Mouse (Mus musculus) neural tube, embryonic 15.5 days (tissue): ENCODE measurements around the gene D2hgdh. TPM values are rescaled to one million over a fixed set of nuclear protein-coding genes. Genes with fewer than 3 reads are reported as not detected.
"Not testable (repeated sequence)": the region's sequence is repeated elsewhere in the genome, so short reads cannot be mapped to it uniquely, and the experiment has no call there.

Experiments used
- ATAC-seq: fragments of 200-750 bp; cut with Nextera tagmentation; 2 replicates; pipeline ENCODE4 v1.8.0; 2017; ENCODE audit warnings: mild to moderate bottlenecking, moderate TSS enrichment, moderate library complexity; ENCODE audit not compliant: low FRiP score
- H3K27ac ChIP-seq: fragments of 300-500 bp; sonication (generic); replicated peaks from 2 replicates; pipeline ENCODE4 v1.5.1; 2015; ENCODE audit warnings: mild to moderate bottlenecking, inconsistent platforms
- H3K27me3 ChIP-seq: fragments of 300-500 bp; sonication (generic); replicated peaks from 2 replicates; pipeline ENCODE4 v1.6.1; 2015; ENCODE audit warnings: inconsistent platforms
- H3K36me3 ChIP-seq: fragments of 300-500 bp; sonication (generic); 2 replicates; pipeline ENCODE4 v1.6.1; 2015; ENCODE audit warnings: inconsistent platforms
- H3K4me1 ChIP-seq: fragments of 300-500 bp; sonication (generic); 2 replicates; pipeline ENCODE4 v1.6.1; 2015; ENCODE audit warnings: inconsistent platforms
- H3K4me2 ChIP-seq: fragments of 300-500 bp; sonication (generic); 2 replicates; pipeline ENCODE4 v1.6.1; 2015; ENCODE audit warnings: inconsistent platforms, mild to moderate bottlenecking, moderate library complexity
- H3K4me3 ChIP-seq: fragments of 300-500 bp; sonication (generic); replicated peaks from 2 replicates; pipeline ENCODE4 v1.5.1; 2015; ENCODE audit warnings: mild to moderate bottlenecking, inconsistent platforms
- H3K9ac ChIP-seq: fragments of 300-500 bp; sonication (generic); replicated peaks from 2 replicates; pipeline ENCODE4 v1.6.1; 2015; ENCODE audit warnings: mild to moderate bottlenecking, inconsistent platforms
- H3K9me3 ChIP-seq: fragments of 300-500 bp; sonication (generic); replicated peaks from 2 replicates; pipeline ENCODE4 v1.6.1; 2016; ENCODE audit warnings: inconsistent platforms
- WGBS: fragments of 180-500 bp; shearing (Covaris S2); methylation state at CpG from one replicate; pipeline ENCODE4 v1.1.7; 2015; ENCODE audit warnings: mixed read lengths; 5-methylcytosine and 5-hydroxymethylcytosine counted together
- polyA plus RNA-seq: library from polyadenylated mRNA; unstranded; fragments of >200 nt; fragmentation: Nextera tagmentation; extraction: Ambion mirVana; gene quantifications from 2 replicates; pipeline ENCODE4 v1.2.1, GENCODE M21; 2015

D2hgdh gene
- polyA plus RNA-seq, 1 experiment from 2014 or later = 16.0 TPM

DNA sequence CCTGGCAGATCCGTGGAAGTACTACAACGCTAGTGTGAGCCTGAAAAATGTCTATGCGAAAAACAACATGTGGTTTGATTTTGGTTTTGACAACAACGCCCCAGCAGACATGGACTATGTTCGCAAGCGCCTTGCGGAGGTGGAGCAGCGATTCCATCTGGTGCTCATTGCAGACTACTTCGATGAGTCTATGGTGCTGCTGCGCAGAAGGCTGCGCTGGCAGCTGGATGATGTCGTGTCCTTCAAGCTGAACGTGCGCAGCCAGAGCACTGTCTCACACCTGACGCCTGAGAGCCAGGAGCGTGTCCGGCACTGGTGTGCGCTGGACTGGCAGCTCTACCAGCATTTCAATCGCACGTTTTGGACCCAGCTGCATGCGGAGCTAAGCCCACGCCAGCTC is 49.7 kb downstream of the D2hgdh start:
- H3K4me1 ChIP-seq, H3K36me3 ChIP-seq, H3K27ac ChIP-seq, H3K4me3 ChIP-seq, ATAC-seq, H3K27me3 ChIP-seq, H3K9ac ChIP-seq, H3K9me3 ChIP-seq, H3K4me2 ChIP-seq: not testable (repeated sequence)
- WGBS = 95% methylated on average over 14 of the region's 22 CpGs

DNA sequence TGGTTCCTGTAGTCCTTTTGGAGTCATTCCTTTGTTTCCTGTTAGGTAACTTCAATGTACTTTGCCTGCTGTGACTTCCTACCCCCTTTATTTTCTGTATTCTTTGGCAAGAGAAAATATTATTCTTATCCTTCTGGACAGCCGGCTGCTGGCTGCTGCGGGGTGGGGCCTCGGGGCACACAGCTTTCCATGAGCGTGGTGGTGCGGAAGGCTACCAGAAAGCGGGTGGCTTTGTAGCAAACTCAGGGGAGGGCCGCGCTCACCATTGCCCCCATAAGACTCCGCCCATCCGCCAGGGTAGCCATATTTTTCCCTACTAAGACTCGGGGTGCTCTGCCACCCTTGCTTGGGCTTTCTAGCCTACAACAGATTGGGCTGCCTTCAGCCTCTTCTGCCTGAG is 57.1 kb downstream of the D2hgdh start:
- not testable (repeated sequence) for H3K4me1 ChIP-seq, H3K9ac ChIP-seq, H3K27me3 ChIP-seq, H3K36me3 ChIP-seq, H3K4me3 ChIP-seq, H3K27ac ChIP-seq, H3K4me2 ChIP-seq, H3K9me3 ChIP-seq, ATAC-seq
- WGBS = no CpG with 5 or more reads among the region's 11 CpGs

DNA sequence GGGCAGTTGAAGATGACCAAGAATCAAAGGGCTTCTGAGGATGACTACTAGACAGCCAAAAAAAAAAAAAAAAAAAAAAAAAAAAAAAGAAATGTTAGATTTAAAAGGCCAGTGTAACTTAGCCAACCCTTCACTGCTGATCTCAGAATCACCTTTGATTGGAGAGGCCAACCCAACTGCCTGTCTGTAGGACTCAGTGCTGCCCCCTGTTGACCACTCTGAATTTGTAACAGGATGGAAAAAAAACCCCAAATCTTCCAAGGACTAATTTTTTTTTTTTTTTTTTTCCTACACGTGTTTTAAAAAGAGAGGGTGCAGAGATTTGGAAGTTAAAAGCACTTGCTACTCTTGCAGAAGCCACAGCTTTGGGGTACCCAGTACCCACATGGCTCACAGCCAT is 66.2 kb downstream of the D2hgdh start:
- not testable (repeated sequence) for H3K27me3 ChIP-seq, H3K9me3 ChIP-seq, H3K27ac ChIP-seq, ATAC-seq, H3K9ac ChIP-seq, H3K36me3 ChIP-seq, H3K4me3 ChIP-seq, H3K4me2 ChIP-seq, H3K4me1 ChIP-seq
- WGBS = 69% methylated on average over 1 of the region's 1 CpGs

DNA sequence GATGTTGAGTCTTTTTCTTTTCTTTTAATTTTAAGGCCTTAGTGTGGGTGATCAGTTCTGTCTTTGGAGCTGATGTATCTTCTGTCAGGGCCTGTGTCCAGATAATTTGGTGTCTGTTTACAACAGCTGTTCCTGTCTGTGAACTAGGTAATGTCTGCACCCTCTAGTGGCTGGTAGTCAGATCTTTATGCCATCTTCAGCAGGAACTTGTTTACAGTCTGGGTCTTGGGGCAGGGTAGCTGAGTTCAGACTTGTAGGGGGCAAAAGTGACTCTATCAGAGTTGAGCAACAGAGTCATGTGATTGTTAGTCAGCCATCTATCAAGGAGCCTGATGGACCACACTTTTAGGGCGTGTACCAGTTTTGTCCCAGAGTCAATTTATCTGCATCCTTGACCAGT is 72.7 kb downstream of the D2hgdh start:
- not testable (repeated sequence) for H3K9ac ChIP-seq, H3K4me2 ChIP-seq, H3K9me3 ChIP-seq, H3K27ac ChIP-seq, ATAC-seq, H3K27me3 ChIP-seq, H3K36me3 ChIP-seq, H3K4me3 ChIP-seq, H3K4me1 ChIP-seq
- WGBS = no CpG with 5 or more reads among the region's 1 CpGs

DNA sequence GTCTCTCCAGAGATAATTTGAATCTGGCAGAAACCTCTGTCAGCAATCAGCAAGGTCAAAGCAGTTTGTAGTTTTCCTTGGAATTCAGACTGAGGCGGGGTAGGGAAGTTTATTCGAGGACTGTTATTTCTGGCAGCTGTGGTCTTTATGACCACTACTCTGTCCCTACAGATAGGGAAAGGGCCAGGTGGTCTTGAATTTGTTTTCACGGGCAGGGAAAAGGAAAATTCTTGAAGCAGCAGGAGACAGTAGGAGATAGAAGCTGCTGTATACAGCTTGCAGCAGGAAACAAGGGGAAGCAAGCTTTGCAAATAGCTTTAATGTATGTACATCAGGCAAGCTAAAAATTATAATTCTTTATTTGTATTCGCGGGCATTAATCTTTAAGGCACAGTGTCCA is 76.6 kb downstream of the D2hgdh start:
- not testable (repeated sequence) for H3K4me2 ChIP-seq, H3K4me3 ChIP-seq, H3K4me1 ChIP-seq, ATAC-seq, H3K27me3 ChIP-seq, H3K27ac ChIP-seq, H3K36me3 ChIP-seq, H3K9me3 ChIP-seq, H3K9ac ChIP-seq
- WGBS = 75% methylated on average over 4 of the region's 5 CpGs

Other genes starting within 250 kb of the D2hgdh start
- gene Stk25, start 166.2 kb upstream of the D2hgdh start, polyA plus RNA-seq = 300 and 346 TPM in 2 replicates
- gene Bok, start 139.2 kb upstream of the D2hgdh start, polyA plus RNA-seq = 86.3 and 86.6 TPM in 2 replicates
- 80.1 and 83.0 TPM in 2 replicates for gene Atg4b, start 73.4 kb upstream of the D2hgdh start, polyA plus RNA-seq
- 45.4 and 53.2 TPM in 2 replicates for gene Thap4, start 70.0 kb upstream of the D2hgdh start, polyA plus RNA-seq
- 146 and 174 TPM in 2 replicates for gene Dtymk, start 23.0 kb upstream of the D2hgdh start, polyA plus RNA-seq
- 7.9 and 11.0 TPM in 2 replicates for gene Ing5, start 20.9 kb upstream of the D2hgdh start, polyA plus RNA-seq
- gene Gal3st2, start 36.4 kb downstream of the D2hgdh start, polyA plus RNA-seq = not detected in 2 replicates
- not detected in 2 replicates for gene Gal3st2b, start 93.4 kb downstream of the D2hgdh start, polyA plus RNA-seq
- gene Gal3st2c, start 165.6 kb downstream of the D2hgdh start, polyA plus RNA-seq = not detected in 2 replicates
- 0.05 TPM in 1 of 2 replicates, not detected in the other for gene Neu4, start 195.5 kb downstream of the D2hgdh start, polyA plus RNA-seq
- gene Pdcd1, start 227.6 kb downstream of the D2hgdh start, polyA plus RNA-seq = 2.1 TPM in 1 of 2 replicates, not detected in the other